Mouse (Mus musculus): ENCODE results near the gene Gm20388. TPM values are rescaled to one million over a fixed set of nuclear protein-coding genes. Genes with fewer than 3 reads are reported as not detected.
A peak's percentile ranks its signal among the peaks of the same experiment; 100 is the strongest.

Gene Gm20388
- polyA plus RNA-seq, 1 experiment from 2014 or later: not detected

GRCm38 (mm10) chr8:121491633-121492032, 1581.0 kb downstream of the Gm20388 start:
- H3K9ac ChIP-seq (ENCODE audit: low read length): no peak overlapping the region
- no peaks in the 10 kb centered on the region; the same call in 1 of the 2 replicates for H3K27me3 ChIP-seq (ENCODE audit: control insufficient read depth, insufficient read depth, low read depth, low read length)
- H3K27ac ChIP-seq (ENCODE audit: low read length): no peak overlapping the region
- no peak overlapping the region for H3K4me3 ChIP-seq (ENCODE audit: low read length)
- no peaks in the 10 kb centered on the region for H3K36me3 ChIP-seq (ENCODE audit: control insufficient read depth, insufficient read depth, low read length)
- H3K4me1 ChIP-seq (replicated peaks; ENCODE audit: control insufficient read depth, insufficient read depth, low read length): no peaks in the 10 kb centered on the region
- 42% methylated on average over 9 of the region's 9 CpGs for WGBS
- ATAC-seq (ENCODE audit: low read depth): no peak
- H3K9me3 ChIP-seq (ENCODE audit: control insufficient read depth, low read length): no peaks in the 10 kb centered on the region
- no peak overlapping the region for H3K4me2 ChIP-seq (ENCODE audit: low read depth, low read length)

- Histone ChIP-seq H3K4me2 (ENCODE audit: low read depth, low read length) (no peak overlapping the region), H3K9me3 (ENCODE audit: control insufficient read depth, low read length) (no peaks in the 10 kb centered on the region), H3K4me1 (replicated peaks; ENCODE audit: control insufficient read depth, insufficient read depth, low read length) (no peaks in the 10 kb centered on the region; the same call in 1 of the 2 replicates), H3K9ac (ENCODE audit: low read length) (no peak overlapping the region), H3K27me3 (ENCODE audit: control insufficient read depth, insufficient read depth, low read depth, low read length) (no peaks in the 10 kb centered on the region; the same call in 1 of the 2 replicates), H3K36me3 (ENCODE audit: control insufficient read depth, insufficient read depth, low read length) (no peaks in the 10 kb centered on the region), H3K27ac (ENCODE audit: low read length) (no peak overlapping the region), H3K4me3 (ENCODE audit: low read length) (no peak overlapping the region)
- no peak for ATAC-seq (ENCODE audit: low read depth)
- WGBS: 77% methylated on average over 6 of the region's 6 CpGs
These were observed 1587.0 kb downstream of the Gm20388 start for GRCm38 (mm10) chr8:121497621-121498020.

GRCm38 (mm10) chr8:121511751-121512150, 1601.1 kb downstream of the Gm20388 start:
- Histone ChIP-seq H3K4me3 (ENCODE audit: low read length) (no peak overlapping the region), H3K27ac (ENCODE audit: low read length) (no peak overlapping the region), H3K36me3 (ENCODE audit: control insufficient read depth, insufficient read depth, low read length) (no peaks in the 10 kb centered on the region), H3K9ac (ENCODE audit: low read length) (peak overlapping the region; percentile 18; the same call in 1 of the 2 replicates), H3K9me3 (ENCODE audit: control insufficient read depth, low read length) (no peaks in the 10 kb centered on the region), H3K4me1 (replicated peaks; ENCODE audit: control insufficient read depth, insufficient read depth, low read length) (no peaks in the 10 kb centered on the region), H3K4me2 (ENCODE audit: low read depth, low read length) (no peak overlapping the region), H3K27me3 (ENCODE audit: control insufficient read depth, insufficient read depth, low read depth, low read length) (peaks cover 2% of the 10 kb centered on the region; the same call in 1 of the 2 replicates)
- no peak for ATAC-seq (ENCODE audit: low read depth)
- WGBS: 53% methylated on average over 9 of the region's 9 CpGs

GRCm38 (mm10) chr8:121513429-121513828, 1602.8 kb downstream of the Gm20388 start:
- no peak overlapping the region for H3K4me2 ChIP-seq (ENCODE audit: low read depth, low read length)

GRCm38 (mm10) chr8:121525111-121525818, 1614.6 kb downstream of the Gm20388 start:
- ATAC-seq (ENCODE audit: low read depth): peak; percentile 37
- Histone ChIP-seq H3K27ac (ENCODE audit: low read length) (peak overlapping the region; percentile 36; the same call in 1 of the 2 replicates), H3K36me3 (ENCODE audit: control insufficient read depth, insufficient read depth, low read length) (no peaks in the 10 kb centered on the region), H3K4me3 (ENCODE audit: low read length) (no peak overlapping the region), H3K4me2 (ENCODE audit: low read depth, low read length) (no peak overlapping the region), H3K27me3 (ENCODE audit: control insufficient read depth, insufficient read depth, low read depth, low read length) (no peaks in the 10 kb centered on the region), H3K9me3 (ENCODE audit: control insufficient read depth, low read length) (no peaks in the 10 kb centered on the region), H3K4me1 (replicated peaks; ENCODE audit: control insufficient read depth, insufficient read depth, low read length) (peaks cover 22% of the 10 kb centered on the region), H3K9ac (ENCODE audit: low read length) (no peak overlapping the region)
- WGBS: 48% methylated on average over 18 of the region's 18 CpGs

More at GRCm38 (mm10) chr8:121513429-121513828, 1602.8 kb downstream of the Gm20388 start:
- peaks cover 2% of the 10 kb centered on the region; the same call in 1 of the 2 replicates for H3K27me3 ChIP-seq (ENCODE audit: control insufficient read depth, insufficient read depth, low read depth, low read length)
- peak; percentile 76 for ATAC-seq (ENCODE audit: low read depth)
- whole genome bisulfite sequencing: 4% methylated on average over 12 of the region's 12 CpGs
- H3K36me3 ChIP-seq (ENCODE audit: control insufficient read depth, insufficient read depth, low read length): no peaks in the 10 kb centered on the region
- H3K4me1 ChIP-seq (replicated peaks; ENCODE audit: control insufficient read depth, insufficient read depth, low read length): no peaks in the 10 kb centered on the region
- H3K27ac ChIP-seq (ENCODE audit: low read length): no peak overlapping the region
- no peaks in the 10 kb centered on the region for H3K9me3 ChIP-seq (ENCODE audit: control insufficient read depth, low read length)
- no peak overlapping the region for H3K4me3 ChIP-seq (ENCODE audit: low read length)
- no peak overlapping the region for H3K9ac ChIP-seq (ENCODE audit: low read length)

GRCm38 (mm10) chr8:121526811-121527550, 1616.3 kb downstream of the Gm20388 start:
- ATAC-seq (ENCODE audit: low read depth): peak; percentile 37; the same call in 1 of the 2 replicates

GRCm38 (mm10) chr8:121527751-121528150, 1617.1 kb downstream of the Gm20388 start:
- no peaks in the 10 kb centered on the region for H3K36me3 ChIP-seq (ENCODE audit: control insufficient read depth, insufficient read depth, low read length)
- peaks cover 22% of the 10 kb centered on the region for H3K4me1 ChIP-seq (replicated peaks; ENCODE audit: control insufficient read depth, insufficient read depth, low read length)
- no peak for ATAC-seq (ENCODE audit: low read depth)
- no peaks in the 10 kb centered on the region for H3K9me3 ChIP-seq (ENCODE audit: control insufficient read depth, low read length)
- H3K27me3 ChIP-seq (ENCODE audit: control insufficient read depth, insufficient read depth, low read depth, low read length): peaks cover 5% of the 10 kb centered on the region; the same call in 1 of the 2 replicates
- H3K4me2 ChIP-seq (ENCODE audit: low read depth, low read length): no peak overlapping the region
- WGBS: 80% methylated on average over 9 of the region's 9 CpGs
- H3K9ac ChIP-seq (ENCODE audit: low read length): no peak overlapping the region
- H3K27ac ChIP-seq (ENCODE audit: low read length): peak overlapping the region; percentile 25
- H3K4me3 ChIP-seq (ENCODE audit: low read length): no peak overlapping the region

More at GRCm38 (mm10) chr8:121526811-121527550, 1616.3 kb downstream of the Gm20388 start:
- H3K4me2 ChIP-seq (ENCODE audit: low read depth, low read length): no peak overlapping the region
- peak overlapping the region; percentile 50 for H3K27ac ChIP-seq (ENCODE audit: low read length)
- H3K9me3 ChIP-seq (ENCODE audit: control insufficient read depth, low read length): no peaks in the 10 kb centered on the region
- no peak overlapping the region for H3K4me3 ChIP-seq (ENCODE audit: low read length)
- peaks cover 22% of the 10 kb centered on the region for H3K4me1 ChIP-seq (replicated peaks; ENCODE audit: control insufficient read depth, insufficient read depth, low read length)
- H3K27me3 ChIP-seq (ENCODE audit: control insufficient read depth, insufficient read depth, low read depth, low read length): peaks cover 5% of the 10 kb centered on the region; the same call in 1 of the 2 replicates
- no peak overlapping the region for H3K9ac ChIP-seq (ENCODE audit: low read length)
- no peaks in the 10 kb centered on the region for H3K36me3 ChIP-seq (ENCODE audit: control insufficient read depth, insufficient read depth, low read length)
- 48% methylated on average over 6 of the region's 6 CpGs for WGBS

GRCm38 (mm10) chr8:121528790-121529189, 1618.1 kb downstream of the Gm20388 start:
- ATAC-seq (ENCODE audit: low read depth): peak; percentile 85
- H3K36me3 ChIP-seq (ENCODE audit: control insufficient read depth, insufficient read depth, low read length): no peaks in the 10 kb centered on the region
- 50% methylated on average over 15 of the region's 15 CpGs for WGBS
- peak overlapping the region; percentile 86 for H3K27ac ChIP-seq (ENCODE audit: low read length)
- H3K4me2 ChIP-seq (ENCODE audit: low read depth, low read length): no peak overlapping the region; the same call in 1 of the 2 replicates
- peaks cover 5% of the 10 kb centered on the region; the same call in 1 of the 2 replicates for H3K27me3 ChIP-seq (ENCODE audit: control insufficient read depth, insufficient read depth, low read depth, low read length)
- peaks cover 22% of the 10 kb centered on the region for H3K4me1 ChIP-seq (replicated peaks; ENCODE audit: control insufficient read depth, insufficient read depth, low read length)
- no peak overlapping the region for H3K4me3 ChIP-seq (ENCODE audit: low read length)
- H3K9me3 ChIP-seq (ENCODE audit: control insufficient read depth, low read length): no peaks in the 10 kb centered on the region
- no peak overlapping the region for H3K9ac ChIP-seq (ENCODE audit: low read length)

- Histone ChIP-seq H3K36me3 (ENCODE audit: control insufficient read depth, insufficient read depth, low read length) (no peaks in the 10 kb centered on the region), H3K4me3 (ENCODE audit: low read length) (no peak overlapping the region), H3K9me3 (ENCODE audit: control insufficient read depth, low read length) (no peaks in the 10 kb centered on the region), H3K27ac (ENCODE audit: low read length) (no peak overlapping the region), H3K9ac (ENCODE audit: low read length) (no peak overlapping the region), H3K27me3 (ENCODE audit: control insufficient read depth, insufficient read depth, low read depth, low read length) (peaks cover 5% of the 10 kb centered on the region; the same call in 1 of the 2 replicates), H3K4me2 (ENCODE audit: low read depth, low read length) (no peak overlapping the region), H3K4me1 (replicated peaks; ENCODE audit: control insufficient read depth, insufficient read depth, low read length) (peaks cover 17% of the 10 kb centered on the region)
- 62% methylated on average over 10 of the region's 10 CpGs for WGBS
- ATAC-seq (ENCODE audit: low read depth): no peak
These were observed 1620.0 kb downstream of the Gm20388 start for GRCm38 (mm10) chr8:121530639-121531038.
